Mouse (Mus musculus) brain, embryonic 14.5 days (tissue): ENCODE data around the gene Ksr2.

ENCODE experiments used
- CTCF ChIP-seq: fragments of 200-500 bp; IDR thresholded peaks from 2 replicates; pipeline ENCODE4 v1.5.1; 2012; ENCODE audit warnings: inconsistent platforms, mild to moderate bottlenecking, moderate library complexity, borderline replicate concordance; ENCODE audit not compliant: insufficient read depth, insufficient read length; ENCODE audit errors: extremely low read depth
- POLR2A ChIP-seq: fragments of 200-500 bp; IDR thresholded peaks from 2 replicates; pipeline ENCODE4 v1.6.1; 2012; ENCODE audit warnings: mild to moderate bottlenecking, inconsistent platforms, borderline replicate concordance; ENCODE audit not compliant: poor library complexity, insufficient read depth, insufficient read length, severe bottlenecking; ENCODE audit errors: extremely low read depth

DNA sequence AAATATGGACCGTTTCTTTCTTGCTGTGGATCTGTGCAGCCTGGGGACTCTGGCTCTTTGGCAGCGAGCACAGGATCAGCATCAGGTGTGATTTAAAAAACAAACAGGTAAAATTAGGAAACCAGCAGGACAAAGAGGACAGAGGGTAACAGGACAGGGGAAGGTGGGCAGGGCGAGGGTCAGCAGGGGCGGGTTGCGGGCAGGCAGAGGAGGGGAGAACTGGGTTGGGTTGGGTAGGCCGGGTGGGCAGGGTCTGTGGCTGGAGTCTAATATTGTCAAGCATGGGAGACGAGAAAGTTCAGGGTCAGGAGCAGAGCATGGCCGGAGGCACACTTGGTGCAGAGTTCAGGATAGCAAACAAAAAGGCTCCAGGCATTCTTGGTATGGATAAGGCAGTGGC, 43.8 kb downstream of the Ksr2 start:
- TF ChIP-seq POLR2A (no peak), CTCF (no peak)
